8 mouse cellular contexts compared by ENCODE assay signal in genomic region chr6:71439506-71440216, GRCm38 (mm10). TPM values are rescaled to one million over a fixed set of nuclear protein-coding genes. Genes with fewer than 3 reads are reported as not detected.
DNase-seq lines count a peak whose midpoint lies in the region; ATAC-seq and TF ChIP-seq lines count a peak whose summit lies in the region.

No protein-coding gene starts in this region.

- no peaks in the 10 kb centered on the region for H3K27me3 ChIP-seq in embryonic facial prominence, embryonic 14.5 days (replicated peaks; ENCODE audit: control insufficient read depth, insufficient read depth, low read length)
- H3K27me3 ChIP-seq in heart, embryonic 14.5 days (ENCODE audit: control insufficient read depth, insufficient read depth, low read length): no peaks in the 10 kb centered on the region

- peak overlapping the region; percentile 96 for H3K27ac ChIP-seq in embryonic facial prominence, embryonic 14.5 days (replicated peaks; ENCODE audit: low read depth, low read length)
- peak overlapping the region; percentile 87 to 98 for H3K27ac ChIP-seq in heart, embryonic 14.5 days (replicated peaks in 1 of 2; ENCODE audit: control insufficient read depth in 1 of 2, insufficient read depth in 1 of 2, low read depth in 2 of 2, low read length in 2 of 2)

- no peaks in the 10 kb centered on the region for H3K9me3 ChIP-seq in embryonic facial prominence, embryonic 14.5 days (ENCODE audit: control insufficient read depth, low read length)
- 0 out of 2 replicates have a peak, but pooled peaks cover 6% of the 10 kb centered on the region for H3K9me3 ChIP-seq in heart, embryonic 14.5 days (ENCODE audit: control insufficient read depth, low read length)

- TF ChIP-seq POLR2A in lung, adult 2 months (IDR thresholded peaks at IDR 0.05; ENCODE audit: borderline replicate concordance, extremely low read depth, low read depth, low read length): no peak

- peak overlapping the region; percentile 65 for H3K4me2 ChIP-seq in embryonic facial prominence, embryonic 14.5 days (ENCODE audit: low read depth, low read length)
- peak overlapping the region; percentile 92 for H3K4me2 ChIP-seq in heart, embryonic 14.5 days (ENCODE audit: low read length)

- TF ChIP-seq CTCF in lung, adult 2 months (IDR thresholded peaks at IDR 0.05; ENCODE audit: insufficient read depth, low read length): no peak

- no peaks in the 10 kb centered on the region for H3K36me3 ChIP-seq in embryonic facial prominence, embryonic 14.5 days (ENCODE audit: control insufficient read depth, insufficient read depth, low read length)
- H3K36me3 ChIP-seq in heart, embryonic 14.5 days (ENCODE audit: control insufficient read depth, insufficient read depth, low read length): no peaks in the 10 kb centered on the region

- peak; percentile 3 for ATAC-seq in embryonic facial prominence, embryonic 14.5 days (ENCODE audit: low read depth)
- ATAC-seq in heart, embryonic 14.5 days (ENCODE audit: insufficient number of reproducible peaks, insufficient read depth, low FRiP score, low read depth): peak; percentile 22; the same call in 1 of the 2 replicates

- H3K4me1 ChIP-seq in embryonic facial prominence, embryonic 14.5 days (ENCODE audit: control insufficient read depth, insufficient read depth, low read length): peaks cover 28% of the 10 kb centered on the region
- H3K4me1 ChIP-seq in heart, embryonic 14.5 days (ENCODE audit: control insufficient read depth in 2 of 2, insufficient read depth in 2 of 2, low read length in 2 of 2): peaks cover 3 to 25% of the 10 kb centered on the region in 2 experiments
- peaks cover 6% of the 10 kb centered on the region; the same call in 1 of the 2 replicates for H3K4me1 ChIP-seq in lung, adult 2 months (ENCODE audit: control insufficient read depth, insufficient read depth, low read length)

- WGBS in embryonic facial prominence, embryonic 14.5 days: under 1% methylated on average over 24 of the region's 62 CpGs
- under 1% methylated on average over 62 of the region's 62 CpGs for WGBS in heart, embryonic 14.5 days
- WGBS in lung, adult 2 months: under 1% methylated on average over 62 of the region's 62 CpGs

- H3K9ac ChIP-seq in embryonic facial prominence, embryonic 14.5 days (ENCODE audit: low read depth, low read length): peak overlapping the region; percentile 94
- peak overlapping the region; percentile 95 for H3K9ac ChIP-seq in heart, embryonic 14.5 days (ENCODE audit: low read length)

- peak overlapping the region; percentile 92 for H3K4me3 ChIP-seq in embryonic facial prominence, embryonic 14.5 days (ENCODE audit: low read depth, low read length)
- peak overlapping the region; percentile 95 for H3K4me3 ChIP-seq in heart, embryonic 14.5 days (ENCODE audit: control insufficient read depth in 1 of 2, insufficient read depth in 1 of 2, low read depth in 1 of 2, low read length in 2 of 2)
- peak overlapping the region; percentile 96 for H3K4me3 ChIP-seq in lung, adult 2 months (replicated peaks; ENCODE audit: extremely low read depth, low read depth, low read length)

- DNase-seq in B cell, adult 2 months: peak; percentile 62 to 70
- DNase-seq in adrenal gland, adult 2 months: peak; percentile 76
- DNase-seq in embryonic facial prominence, embryonic 14.5 days (ENCODE audit: low spot score): peak; percentile 51
- peak; percentile 22 to 59 for DNase-seq in layer of hippocampus, adult 18-20 months (ENCODE audit: low spot score in 2 of 2)
- DNase-seq in lung, adult 2 months: peak; percentile 67
- peak; percentile 53 for DNase-seq in right cerebral cortex, adult 18-20 months
- peak; percentile 17 for DNase-seq in urinary bladder, postnatal 10 days (ENCODE audit: low spot score)

RNA-seq across cellular contexts. Expression of gene Rmnd5a, which starts 0.8 kb away (rescaled TPM):
- total RNA-seq in adrenal gland, adult 2 months (2021): 10 to 100 TPM; 68.1 to 80.1 TPM
- polyA plus RNA-seq in adrenal gland, adult 2 months (2012; rRNA removed): 18.3 and 20.9 TPM in 2 replicates
- 8.3 and 9.6 TPM in 2 replicates for polyA plus RNA-seq in embryonic facial prominence, embryonic 14.5 days (2014; fragmentation: Nextera tagmentation; extraction: Ambion mirVana)
- polyA plus RNA-seq in heart, embryonic 14.5 days (2014; fragmentation: Nextera tagmentation; extraction: Ambion mirVana): 7.4 and 8.6 TPM in 2 replicates
- total RNA-seq in layer of hippocampus, adult 18-20 months (2021): 10 to 100 TPM; 87.7 to 92.0 TPM
- 17.0 and 26.4 TPM in 2 replicates for polyA plus RNA-seq in lung, adult 2 months (2012; rRNA removed)

RNA-seq across cellular contexts. Expression of gene Rnf103, which starts 54.0 kb away (rescaled TPM):
- 10 to 100 TPM; 28.5 to 40.3 TPM for total RNA-seq in adrenal gland, adult 2 months (2021)
- polyA plus RNA-seq in adrenal gland, adult 2 months (2012; rRNA removed): 37.8 and 49.3 TPM in 2 replicates
- polyA plus RNA-seq in embryonic facial prominence, embryonic 14.5 days (2014; fragmentation: Nextera tagmentation; extraction: Ambion mirVana): 20.7 and 21.2 TPM in 2 replicates
- 18.9 and 21.7 TPM in 2 replicates for polyA plus RNA-seq in heart, embryonic 14.5 days (2014; fragmentation: Nextera tagmentation; extraction: Ambion mirVana)
- total RNA-seq in layer of hippocampus, adult 18-20 months (2021): 10 to 100 TPM; 45.0 to 46.6 TPM
- 14.7 and 21.4 TPM in 2 replicates for polyA plus RNA-seq in lung, adult 2 months (2012; rRNA removed)

Comparison
In these comparisons a context has a peak if more than half of its experiments do, and no peak if none do; other contexts are left out.
1. Peak in every context shown above with its lines: DNase-seq, ATAC-seq, H3K4me3 ChIP-seq and H3K27ac ChIP-seq.
2. DNase-seq: peak in every context shown above with its lines; median percentile 76 in adrenal gland, adult 2 months; 67 in lung, adult 2 months; 66 in B cell, adult 2 months; 53 in right cerebral cortex, adult 18-20 months; 51 in embryonic facial prominence, embryonic 14.5 days; 40 in layer of hippocampus, adult 18-20 months; 17 in urinary bladder, postnatal 10 days.